Mouse (Mus musculus): ENCODE results near the gene Zc3h12d. TPM values are rescaled to one million over a fixed set of nuclear protein-coding genes. Genes with fewer than 3 reads are reported as not detected.

Gene Zc3h12d
- polyA plus RNA-seq, 1 experiment from 2014 or later: 0.67 TPM

DNA sequence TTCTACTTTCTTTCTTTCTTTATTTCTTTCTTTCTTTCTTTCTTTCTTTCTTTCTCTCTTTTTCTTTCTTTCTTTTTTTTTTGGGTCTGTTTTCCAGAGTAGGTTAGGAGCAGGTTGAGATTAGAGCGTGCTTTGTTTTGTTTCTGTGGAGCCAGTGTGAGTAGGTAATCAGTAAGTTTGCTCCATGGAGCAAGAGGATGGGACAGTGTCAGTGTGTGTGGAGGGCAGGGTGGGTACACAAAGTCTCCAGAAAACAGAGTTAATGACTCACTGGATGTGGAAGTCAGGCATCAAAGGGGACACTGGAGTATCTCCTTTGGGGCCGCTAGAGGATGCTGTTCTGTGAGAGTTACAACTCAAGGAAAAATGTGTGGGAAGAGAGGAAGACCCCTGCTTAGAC lies 4.6 kb downstream of the Zc3h12d start:
- H3K27me3 ChIP-seq (replicated peaks; ENCODE audit: control insufficient read depth, insufficient read depth, low read length): no peaks in the 10 kb centered on the region
- H3K4me2 ChIP-seq (ENCODE audit: low read depth, low read length): no peak overlapping the region
- H3K4me1 ChIP-seq (ENCODE audit: control insufficient read depth, insufficient read depth, low read length): peaks cover 9% of the 10 kb centered on the region
- no peaks in the 10 kb centered on the region for H3K36me3 ChIP-seq (ENCODE audit: control insufficient read depth, insufficient read depth, low read length)
- H3K9ac ChIP-seq (ENCODE audit: low read depth, low read length): no peak overlapping the region
- no peaks in the 10 kb centered on the region for H3K9me3 ChIP-seq (ENCODE audit: control insufficient read depth, low read length)
- no peak overlapping the region for H3K27ac ChIP-seq (ENCODE audit: low read length)
- no peak overlapping the region for H3K4me3 ChIP-seq (ENCODE audit: low read length)
- no peak for ATAC-seq
- WGBS: 64% methylated on average over 2 of the region's 2 CpGs

DNA sequence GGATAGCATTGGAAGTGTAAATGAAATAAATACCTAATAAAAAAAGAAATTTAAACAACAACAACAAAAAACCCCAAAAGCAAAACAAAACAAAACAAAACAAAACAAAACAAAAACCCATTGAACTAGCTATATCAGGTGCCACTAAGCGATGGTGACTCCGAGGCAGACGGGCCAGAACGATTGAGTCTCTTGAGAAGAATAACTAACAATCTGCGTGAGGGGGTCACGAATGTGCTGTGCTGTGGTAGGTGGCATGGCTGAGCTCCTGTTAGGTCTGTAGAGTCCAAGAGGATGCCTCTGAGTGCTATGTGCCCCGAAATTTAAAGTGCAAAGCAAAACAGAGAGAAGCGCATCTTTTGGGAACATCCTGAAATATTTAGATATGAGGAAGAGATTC lies 5.2 kb downstream of the Zc3h12d start:
- H3K9ac ChIP-seq (ENCODE audit: low read depth, low read length): no peak overlapping the region
- no peak overlapping the region for H3K4me2 ChIP-seq (ENCODE audit: low read depth, low read length)
- no peaks in the 10 kb centered on the region for H3K27me3 ChIP-seq (replicated peaks; ENCODE audit: control insufficient read depth, insufficient read depth, low read length)
- H3K36me3 ChIP-seq (ENCODE audit: control insufficient read depth, insufficient read depth, low read length): no peaks in the 10 kb centered on the region
- H3K9me3 ChIP-seq (ENCODE audit: control insufficient read depth, low read length): no peaks in the 10 kb centered on the region
- no peak overlapping the region for H3K4me3 ChIP-seq (ENCODE audit: low read length)
- WGBS: 90% methylated on average over 8 of the region's 8 CpGs
- H3K27ac ChIP-seq (ENCODE audit: low read length): no peak overlapping the region
- H3K4me1 ChIP-seq (ENCODE audit: control insufficient read depth, insufficient read depth, low read length): peaks cover 6% of the 10 kb centered on the region
- ATAC-seq: no peak

- H3K36me3 ChIP-seq (ENCODE audit: control insufficient read depth, insufficient read depth, low read length): no peaks in the 10 kb centered on the region
- ATAC-seq: no peak
- no peak overlapping the region for H3K4me2 ChIP-seq (ENCODE audit: low read depth, low read length)
- no peak overlapping the region for H3K9ac ChIP-seq (ENCODE audit: low read depth, low read length)
- 84% methylated on average over 8 of the region's 8 CpGs for WGBS
- no peaks in the 10 kb centered on the region for H3K27me3 ChIP-seq (replicated peaks; ENCODE audit: control insufficient read depth, insufficient read depth, low read length)
- H3K4me1 ChIP-seq (ENCODE audit: control insufficient read depth, insufficient read depth, low read length): 0 out of 2 replicates have a peak, but pooled peaks cover 4% of the 10 kb centered on the region
- no peak overlapping the region for H3K27ac ChIP-seq (ENCODE audit: low read length)
- no peaks in the 10 kb centered on the region for H3K9me3 ChIP-seq (ENCODE audit: control insufficient read depth, low read length)
- H3K4me3 ChIP-seq (ENCODE audit: low read length): no peak overlapping the region
These were observed 5.8 kb downstream of the Zc3h12d start for GRCm38 (mm10) chr10:7838036-7838435.

GRCm38 (mm10) chr10:7838874-7839421 lies 6.7 kb downstream of the Zc3h12d start:
- Histone ChIP-seq H3K27me3 (replicated peaks; ENCODE audit: control insufficient read depth, insufficient read depth, low read length) (no peaks in the 10 kb centered on the region), H3K27ac (ENCODE audit: low read length) (no peak overlapping the region), H3K4me1 (ENCODE audit: control insufficient read depth, insufficient read depth, low read length) (0 out of 2 replicates have a peak, but pooled peaks cover 4% of the 10 kb centered on the region), H3K9me3 (ENCODE audit: control insufficient read depth, low read length) (no peaks in the 10 kb centered on the region), H3K36me3 (ENCODE audit: control insufficient read depth, insufficient read depth, low read length) (no peaks in the 10 kb centered on the region), H3K9ac (ENCODE audit: low read depth, low read length) (no peak overlapping the region), H3K4me3 (ENCODE audit: low read length) (no peak overlapping the region), H3K4me2 (ENCODE audit: low read depth, low read length) (no peak overlapping the region)
- WGBS: 80% methylated on average over 5 of the region's 5 CpGs
- no peak for ATAC-seq

GRCm38 (mm10) chr10:7839551-7840352 lies 7.5 kb downstream of the Zc3h12d start:
- H3K27me3 ChIP-seq (replicated peaks; ENCODE audit: control insufficient read depth, insufficient read depth, low read length): no peaks in the 10 kb centered on the region
- H3K36me3 ChIP-seq (ENCODE audit: control insufficient read depth, insufficient read depth, low read length): no peaks in the 10 kb centered on the region
- 82% methylated on average over 22 of the region's 22 CpGs for WGBS
- 0 out of 2 replicates have a peak, but pooled peaks cover 4% of the 10 kb centered on the region for H3K4me1 ChIP-seq (ENCODE audit: control insufficient read depth, insufficient read depth, low read length)
- H3K27ac ChIP-seq (ENCODE audit: low read length): no peak overlapping the region
- no peak overlapping the region for H3K4me3 ChIP-seq (ENCODE audit: low read length)
- no peak overlapping the region for H3K4me2 ChIP-seq (ENCODE audit: low read depth, low read length)
- H3K9ac ChIP-seq (ENCODE audit: low read depth, low read length): no peak overlapping the region
- H3K9me3 ChIP-seq (ENCODE audit: control insufficient read depth, low read length): no peaks in the 10 kb centered on the region
- ATAC-seq: no peak

- Histone ChIP-seq H3K9ac (ENCODE audit: low read depth, low read length) (no peak overlapping the region), H3K9me3 (ENCODE audit: control insufficient read depth, low read length) (no peaks in the 10 kb centered on the region), H3K4me3 (ENCODE audit: low read length) (no peak overlapping the region), H3K27me3 (replicated peaks; ENCODE audit: control insufficient read depth, insufficient read depth, low read length) (no peaks in the 10 kb centered on the region), H3K36me3 (ENCODE audit: control insufficient read depth, insufficient read depth, low read length) (no peaks in the 10 kb centered on the region), H3K4me1 (ENCODE audit: control insufficient read depth, insufficient read depth, low read length) (0 out of 2 replicates have a peak, but pooled peaks cover 4% of the 10 kb centered on the region), H3K27ac (ENCODE audit: low read length) (no peak overlapping the region), H3K4me2 (ENCODE audit: low read depth, low read length) (no peak overlapping the region)
- WGBS: 79% methylated on average over 2 of the region's 2 CpGs
- ATAC-seq: no peak
These were observed 8.1 kb downstream of the Zc3h12d start for GRCm38 (mm10) chr10:7840353-7840733.

GRCm38 (mm10) chr10:7840785-7841184 lies 8.5 kb downstream of the Zc3h12d start:
- ATAC-seq: no peak
- H3K9me3 ChIP-seq (ENCODE audit: control insufficient read depth, low read length): no peaks in the 10 kb centered on the region

DNA sequence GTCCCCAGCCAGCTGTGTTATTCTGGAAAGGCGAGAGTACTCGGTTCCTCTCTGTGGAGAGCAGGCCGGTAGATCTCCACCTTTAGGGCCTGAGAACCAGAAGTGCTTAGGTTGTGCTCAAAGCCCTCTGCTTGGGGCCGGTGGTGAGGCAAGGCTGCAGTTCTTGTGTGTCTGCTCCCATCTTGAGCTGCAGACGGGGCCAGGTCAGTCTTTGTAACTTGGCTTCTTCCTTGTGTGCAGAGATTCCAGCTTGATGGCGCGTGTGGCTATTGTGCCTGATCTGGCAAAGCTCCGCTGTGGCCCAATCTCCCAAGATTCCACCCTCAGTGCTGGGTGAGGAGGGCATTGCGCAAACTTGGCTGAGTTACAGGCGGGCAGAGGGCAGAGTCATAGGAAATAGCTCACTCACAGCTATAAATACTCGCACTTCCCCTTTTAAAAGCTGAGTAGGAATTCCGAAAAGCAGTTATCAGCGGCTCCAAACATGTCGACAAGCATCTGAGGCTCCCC lies 9.4 kb downstream of the Zc3h12d start:
- H3K4me2 ChIP-seq (ENCODE audit: low read depth, low read length): peak overlapping the region; percentile 22; the same call in 1 of the 2 replicates
- H3K9ac ChIP-seq (ENCODE audit: low read depth, low read length): no peak overlapping the region
- 0 out of 2 replicates have a peak, but pooled peaks cover 4% of the 10 kb centered on the region for H3K4me1 ChIP-seq (ENCODE audit: control insufficient read depth, insufficient read depth, low read length)
- no peaks in the 10 kb centered on the region for H3K9me3 ChIP-seq (ENCODE audit: control insufficient read depth, low read length)
- H3K36me3 ChIP-seq (ENCODE audit: control insufficient read depth, insufficient read depth, low read length): no peaks in the 10 kb centered on the region
- peak; percentile 89 for ATAC-seq
- H3K27me3 ChIP-seq (replicated peaks; ENCODE audit: control insufficient read depth, insufficient read depth, low read length): no peaks in the 10 kb centered on the region
- WGBS: 55% methylated on average over 14 of the region's 14 CpGs
- no peak overlapping the region for H3K4me3 ChIP-seq (ENCODE audit: low read length)
- H3K27ac ChIP-seq (ENCODE audit: low read length): peak overlapping the region; percentile 23; the same call in 1 of the 2 replicates

More at GRCm38 (mm10) chr10:7840785-7841184, 8.5 kb downstream of the Zc3h12d start:
- Histone ChIP-seq H3K4me2 (ENCODE audit: low read depth, low read length) (no peak overlapping the region), H3K27ac (ENCODE audit: low read length) (no peak overlapping the region), H3K27me3 (replicated peaks; ENCODE audit: control insufficient read depth, insufficient read depth, low read length) (no peaks in the 10 kb centered on the region), H3K4me3 (ENCODE audit: low read length) (no peak overlapping the region), H3K9ac (ENCODE audit: low read depth, low read length) (no peak overlapping the region), H3K4me1 (ENCODE audit: control insufficient read depth, insufficient read depth, low read length) (0 out of 2 replicates have a peak, but pooled peaks cover 4% of the 10 kb centered on the region), H3K36me3 (ENCODE audit: control insufficient read depth, insufficient read depth, low read length) (no peaks in the 10 kb centered on the region)
- WGBS: 71% methylated on average over 3 of the region's 3 CpGs

DNA sequence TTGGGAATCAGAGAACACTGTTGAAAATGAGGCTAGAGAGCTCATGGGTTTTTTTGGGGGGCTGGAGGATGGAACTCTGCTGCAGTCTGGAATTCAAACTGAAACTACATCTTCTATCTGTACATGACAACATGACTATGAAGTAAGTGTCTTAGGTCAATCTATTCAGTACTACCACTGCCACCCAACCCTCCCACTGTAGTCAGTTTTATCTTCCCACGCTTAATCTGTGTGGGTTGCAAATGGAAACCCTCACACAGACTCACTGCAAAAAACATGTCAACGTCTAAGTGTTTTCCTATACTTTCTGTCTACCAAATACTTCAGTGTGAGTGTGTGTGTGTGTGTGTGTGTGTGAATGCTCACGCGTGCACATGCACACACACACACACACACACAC lies 10.9 kb downstream of the Zc3h12d start:
- no peak overlapping the region for H3K27ac ChIP-seq (ENCODE audit: low read length)
- WGBS: 85% methylated on average over 4 of the region's 4 CpGs
- no peak overlapping the region for H3K4me2 ChIP-seq (ENCODE audit: low read depth, low read length)
- no peak for ATAC-seq
- no peak overlapping the region for H3K9ac ChIP-seq (ENCODE audit: low read depth, low read length)
- no peak overlapping the region for H3K4me3 ChIP-seq (ENCODE audit: low read length)
- H3K4me1 ChIP-seq (ENCODE audit: control insufficient read depth, insufficient read depth, low read length): 0 out of 2 replicates have a peak, but pooled peaks cover 4% of the 10 kb centered on the region
- H3K27me3 ChIP-seq (replicated peaks; ENCODE audit: control insufficient read depth, insufficient read depth, low read length): no peaks in the 10 kb centered on the region
- H3K9me3 ChIP-seq (ENCODE audit: control insufficient read depth, low read length): no peaks in the 10 kb centered on the region
- no peaks in the 10 kb centered on the region for H3K36me3 ChIP-seq (ENCODE audit: control insufficient read depth, insufficient read depth, low read length)
